Mouse (Mus musculus): ENCODE data around the gene Plxna2. TPM values are rescaled to one million over a fixed set of nuclear protein-coding genes. Genes with fewer than 3 reads are reported as not detected.

Plxna2 gene
- polyA plus RNA-seq, 1 experiment from 2014 or later: 10.4 TPM

DNA sequence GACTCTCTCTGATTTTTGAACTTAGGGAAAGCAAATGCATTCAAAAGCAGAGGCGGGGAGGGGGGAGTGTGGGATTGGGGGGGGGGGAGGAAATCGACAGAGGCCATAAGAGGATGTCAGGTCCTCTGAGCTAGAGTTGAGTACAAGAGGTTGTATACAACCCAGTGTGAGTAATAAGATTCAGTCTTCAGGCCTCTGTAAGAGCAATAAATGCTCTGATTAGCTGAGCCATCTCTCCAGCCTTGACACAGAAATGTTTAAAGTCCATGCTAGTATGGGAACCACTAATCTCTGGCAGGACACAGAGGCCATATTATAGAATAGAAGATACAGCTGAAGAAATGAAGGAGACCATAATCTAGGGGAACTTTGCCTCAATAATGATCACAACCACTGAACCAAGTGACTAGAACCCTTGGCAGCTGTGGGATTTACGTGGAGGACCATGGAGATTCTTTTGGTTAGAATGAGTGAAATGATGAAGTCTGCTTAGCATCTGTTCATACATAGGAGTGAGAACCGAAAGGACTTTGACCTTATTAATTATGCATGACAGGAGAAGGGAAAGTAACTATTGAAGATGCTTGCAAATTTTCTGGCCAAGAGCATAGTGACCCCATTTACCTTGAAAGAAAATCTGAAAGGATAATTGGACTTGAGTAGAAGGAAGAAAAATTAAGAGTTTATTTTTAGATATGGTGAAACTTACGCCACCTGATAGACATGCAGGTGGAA, 158.7 kb downstream of the Plxna2 start:
- Histone ChIP-seq H3K9me3 (ENCODE audit: control insufficient read depth, low read length) (no peaks in the 10 kb centered on the region), H3K4me1 (replicated peaks; ENCODE audit: control insufficient read depth, insufficient read depth, low read length) (no peaks in the 10 kb centered on the region), H3K4me3 (ENCODE audit: low read length) (no peak overlapping the region), H3K9ac (ENCODE audit: low read length) (no peak overlapping the region), H3K27me3 (ENCODE audit: control insufficient read depth, insufficient read depth, low read depth, low read length) (no peaks in the 10 kb centered on the region), H3K4me2 (ENCODE audit: low read depth, low read length) (no peak overlapping the region), H3K36me3 (ENCODE audit: control insufficient read depth, insufficient read depth, low read length) (peaks cover 6% of the 10 kb centered on the region), H3K27ac (ENCODE audit: low read length) (no peak overlapping the region)
- ATAC-seq (ENCODE audit: low read depth): no peak
- WGBS: 81% methylated on average over 5 of the region's 5 CpGs

DNA sequence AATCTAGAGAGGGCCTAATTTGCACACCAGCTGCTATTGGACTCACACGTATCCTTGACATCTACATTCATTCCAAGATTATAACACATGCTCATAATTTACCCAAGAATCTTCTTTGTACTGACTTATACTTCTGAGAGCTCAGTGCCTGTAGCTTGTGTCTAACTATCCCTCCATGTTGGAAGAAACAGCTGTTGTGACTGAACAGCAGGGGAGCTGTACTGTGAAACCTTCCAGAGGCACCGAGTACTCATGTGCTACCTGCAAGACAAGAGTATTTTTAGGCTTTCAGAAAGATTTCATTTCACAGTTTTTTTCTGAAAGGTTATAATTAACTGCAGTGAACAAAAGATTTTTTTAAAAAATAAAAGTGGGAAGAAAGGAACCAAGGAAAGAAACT, 159.6 kb downstream of the Plxna2 start:
- WGBS: 84% methylated on average over 2 of the region's 2 CpGs
- no peaks in the 10 kb centered on the region for H3K4me1 ChIP-seq (replicated peaks; ENCODE audit: control insufficient read depth, insufficient read depth, low read length)
- ATAC-seq (ENCODE audit: low read depth): no peak
- no peaks in the 10 kb centered on the region for H3K9me3 ChIP-seq (ENCODE audit: control insufficient read depth, low read length)
- H3K27ac ChIP-seq (ENCODE audit: low read length): no peak overlapping the region
- H3K4me2 ChIP-seq (ENCODE audit: low read depth, low read length): no peak overlapping the region
- H3K27me3 ChIP-seq (ENCODE audit: control insufficient read depth, insufficient read depth, low read depth, low read length): no peaks in the 10 kb centered on the region
- no peak overlapping the region for H3K4me3 ChIP-seq (ENCODE audit: low read length)
- H3K9ac ChIP-seq (ENCODE audit: low read length): no peak overlapping the region
- H3K36me3 ChIP-seq (ENCODE audit: control insufficient read depth, insufficient read depth, low read length): peaks cover 7% of the 10 kb centered on the region

DNA sequence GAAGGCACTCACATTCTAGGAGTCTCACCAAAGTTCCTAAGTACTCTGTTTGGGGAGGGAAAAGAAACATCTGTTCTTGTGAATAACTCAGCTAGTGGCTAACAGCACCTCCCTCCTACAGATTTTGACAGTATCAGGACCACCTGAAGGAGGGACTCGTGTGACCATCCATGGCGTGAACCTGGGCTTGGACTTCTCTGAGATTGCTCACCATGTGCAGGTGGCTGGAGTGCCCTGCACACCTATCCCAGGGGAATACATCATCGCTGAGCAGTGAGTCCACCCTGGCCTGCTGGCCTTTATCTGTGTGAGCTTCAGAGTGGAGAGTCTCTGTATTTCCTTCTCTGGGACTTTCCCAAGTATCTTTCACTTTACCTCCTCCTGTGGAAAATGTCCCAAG, 162.4 kb downstream of the Plxna2 start:
- Histone ChIP-seq H3K9ac (ENCODE audit: low read length) (no peak overlapping the region), H3K9me3 (ENCODE audit: control insufficient read depth, low read length) (no peaks in the 10 kb centered on the region), H3K4me2 (ENCODE audit: low read depth, low read length) (no peak overlapping the region), H3K4me3 (ENCODE audit: low read length) (no peak overlapping the region), H3K27me3 (ENCODE audit: control insufficient read depth, insufficient read depth, low read depth, low read length) (no peaks in the 10 kb centered on the region), H3K4me1 (replicated peaks; ENCODE audit: control insufficient read depth, insufficient read depth, low read length) (no peaks in the 10 kb centered on the region), H3K36me3 (ENCODE audit: control insufficient read depth, insufficient read depth, low read length) (peaks cover 7% of the 10 kb centered on the region), H3K27ac (ENCODE audit: low read length) (no peak overlapping the region)
- no peak for ATAC-seq (ENCODE audit: low read depth)
- WGBS: 83% methylated on average over 3 of the region's 3 CpGs

DNA sequence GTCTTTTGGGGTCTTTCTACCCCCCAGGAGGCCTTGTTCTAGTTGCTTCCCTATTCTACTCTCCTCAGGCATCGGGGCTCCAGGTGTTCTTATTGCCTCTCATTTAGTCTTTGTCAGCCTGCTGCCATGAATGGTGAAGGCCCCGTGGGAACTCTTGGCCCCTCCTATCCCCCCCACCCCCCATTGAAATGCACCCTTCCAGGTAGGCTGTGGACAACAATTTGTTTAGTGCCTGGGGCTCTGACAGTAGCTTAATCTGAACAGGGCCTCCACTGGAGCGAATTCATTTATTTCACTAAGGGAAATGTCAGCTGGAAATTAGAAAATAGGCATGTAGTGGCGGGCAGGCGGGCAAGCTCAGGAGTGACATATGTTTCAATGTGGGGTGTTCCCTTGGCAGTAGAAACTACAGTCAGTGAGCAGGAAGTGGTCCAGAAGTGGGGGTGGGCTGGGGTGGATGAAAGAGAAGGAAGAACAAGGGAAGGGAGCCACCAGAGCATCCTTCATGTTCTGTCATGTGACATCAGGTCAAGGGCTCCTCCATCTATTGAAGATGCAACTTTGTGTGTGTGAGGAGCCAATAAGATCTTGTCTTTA, 162.9 kb downstream of the Plxna2 start:
- Histone ChIP-seq H3K36me3 (ENCODE audit: control insufficient read depth, insufficient read depth, low read length) (peaks cover 7% of the 10 kb centered on the region), H3K4me2 (ENCODE audit: low read depth, low read length) (no peak overlapping the region), H3K4me1 (replicated peaks; ENCODE audit: control insufficient read depth, insufficient read depth, low read length) (no peaks in the 10 kb centered on the region), H3K9ac (ENCODE audit: low read length) (no peak overlapping the region), H3K9me3 (ENCODE audit: control insufficient read depth, low read length) (no peaks in the 10 kb centered on the region), H3K27ac (ENCODE audit: low read length) (no peak overlapping the region), H3K4me3 (ENCODE audit: low read length) (no peak overlapping the region), H3K27me3 (ENCODE audit: control insufficient read depth, insufficient read depth, low read depth, low read length) (no peaks in the 10 kb centered on the region)
- ATAC-seq (ENCODE audit: low read depth): no peak
- WGBS: 85% methylated on average over 5 of the region's 5 CpGs

DNA sequence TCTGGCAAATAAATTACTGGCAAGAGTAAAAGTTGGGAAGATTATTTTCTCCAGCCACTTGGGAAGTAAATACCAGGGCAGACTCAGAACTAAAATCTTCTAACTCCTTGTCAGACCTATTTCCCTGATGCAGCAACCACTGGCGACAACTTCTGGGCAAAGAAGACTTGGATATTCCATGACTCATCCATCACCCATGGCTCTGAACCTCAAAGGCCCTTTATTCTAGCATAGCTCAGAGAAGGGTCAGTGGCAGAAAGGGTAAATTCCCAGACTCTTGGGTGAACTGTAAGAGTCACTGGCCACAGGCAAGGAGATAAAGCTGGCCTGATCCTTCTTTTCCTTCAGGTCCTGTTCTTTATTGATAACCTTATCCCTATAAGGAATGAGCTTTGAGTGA, 163.5 kb downstream of the Plxna2 start:
- no peak overlapping the region for H3K4me2 ChIP-seq (ENCODE audit: low read depth, low read length)
- no peaks in the 10 kb centered on the region for H3K27me3 ChIP-seq (ENCODE audit: control insufficient read depth, insufficient read depth, low read depth, low read length)
- H3K9ac ChIP-seq (ENCODE audit: low read length): no peak overlapping the region
- H3K9me3 ChIP-seq (ENCODE audit: control insufficient read depth, low read length): no peaks in the 10 kb centered on the region
- H3K27ac ChIP-seq (ENCODE audit: low read length): no peak overlapping the region
- no peak overlapping the region for H3K4me3 ChIP-seq (ENCODE audit: low read length)
- no peaks in the 10 kb centered on the region for H3K4me1 ChIP-seq (replicated peaks; ENCODE audit: control insufficient read depth, insufficient read depth, low read length)
- 76% methylated on average over 1 of the region's 1 CpGs for WGBS
- H3K36me3 ChIP-seq (ENCODE audit: control insufficient read depth, insufficient read depth, low read length): peaks cover 7% of the 10 kb centered on the region
- no peak for ATAC-seq (ENCODE audit: low read depth)

DNA sequence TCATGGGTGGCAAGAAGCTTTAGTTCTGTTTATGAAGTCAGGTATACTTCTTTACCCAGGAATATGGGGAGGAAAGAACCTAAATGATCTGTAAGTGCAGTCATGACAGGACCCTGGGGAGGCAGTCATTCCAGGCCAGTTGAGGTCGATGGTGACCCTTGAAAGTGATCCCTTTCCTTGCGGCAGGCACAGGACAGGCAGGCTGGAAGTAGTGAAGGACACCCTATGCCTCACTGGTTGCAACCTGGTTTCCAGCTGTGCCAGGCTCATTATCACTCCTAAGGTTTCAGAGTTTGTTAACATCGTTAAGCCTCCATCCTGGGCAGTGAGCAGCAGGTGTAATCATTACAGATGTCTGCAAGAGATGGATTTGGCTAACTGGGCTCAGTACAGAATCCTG, 164.3 kb downstream of the Plxna2 start:
- Histone ChIP-seq H3K9me3 (ENCODE audit: control insufficient read depth, low read length) (no peaks in the 10 kb centered on the region), H3K27ac (ENCODE audit: low read length) (no peak overlapping the region), H3K36me3 (ENCODE audit: control insufficient read depth, insufficient read depth, low read length) (peaks cover 7% of the 10 kb centered on the region), H3K4me1 (replicated peaks; ENCODE audit: control insufficient read depth, insufficient read depth, low read length) (no peaks in the 10 kb centered on the region), H3K4me3 (ENCODE audit: low read length) (no peak overlapping the region), H3K9ac (ENCODE audit: low read length) (no peak overlapping the region), H3K27me3 (ENCODE audit: control insufficient read depth, insufficient read depth, low read depth, low read length) (no peaks in the 10 kb centered on the region), H3K4me2 (ENCODE audit: low read depth, low read length) (no peak overlapping the region)
- no peak for ATAC-seq (ENCODE audit: low read depth)
- 55% methylated on average over 3 of the region's 3 CpGs for WGBS

DNA sequence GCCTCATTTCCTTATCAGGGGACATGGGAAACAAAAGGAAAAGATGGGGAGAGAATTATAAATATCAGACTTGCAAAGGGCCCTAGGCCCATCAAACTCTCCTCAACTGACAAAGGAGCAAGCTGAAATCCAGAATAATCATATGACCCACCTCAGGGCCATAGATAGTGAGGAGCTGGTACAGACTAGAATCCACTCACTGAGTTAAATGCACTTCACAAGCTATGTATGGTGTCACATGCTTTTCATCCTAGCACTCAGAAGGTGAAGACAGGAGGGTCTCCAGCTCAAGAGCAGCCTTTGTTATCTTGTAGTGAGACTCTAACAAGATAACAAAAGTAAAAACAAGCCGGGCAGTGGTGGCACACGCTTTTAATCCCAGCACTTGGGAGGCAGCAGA, 169.6 kb downstream of the Plxna2 start:
- no peak for ATAC-seq (ENCODE audit: low read depth)
- no peaks in the 10 kb centered on the region for H3K27me3 ChIP-seq (ENCODE audit: control insufficient read depth, insufficient read depth, low read depth, low read length)

DNA sequence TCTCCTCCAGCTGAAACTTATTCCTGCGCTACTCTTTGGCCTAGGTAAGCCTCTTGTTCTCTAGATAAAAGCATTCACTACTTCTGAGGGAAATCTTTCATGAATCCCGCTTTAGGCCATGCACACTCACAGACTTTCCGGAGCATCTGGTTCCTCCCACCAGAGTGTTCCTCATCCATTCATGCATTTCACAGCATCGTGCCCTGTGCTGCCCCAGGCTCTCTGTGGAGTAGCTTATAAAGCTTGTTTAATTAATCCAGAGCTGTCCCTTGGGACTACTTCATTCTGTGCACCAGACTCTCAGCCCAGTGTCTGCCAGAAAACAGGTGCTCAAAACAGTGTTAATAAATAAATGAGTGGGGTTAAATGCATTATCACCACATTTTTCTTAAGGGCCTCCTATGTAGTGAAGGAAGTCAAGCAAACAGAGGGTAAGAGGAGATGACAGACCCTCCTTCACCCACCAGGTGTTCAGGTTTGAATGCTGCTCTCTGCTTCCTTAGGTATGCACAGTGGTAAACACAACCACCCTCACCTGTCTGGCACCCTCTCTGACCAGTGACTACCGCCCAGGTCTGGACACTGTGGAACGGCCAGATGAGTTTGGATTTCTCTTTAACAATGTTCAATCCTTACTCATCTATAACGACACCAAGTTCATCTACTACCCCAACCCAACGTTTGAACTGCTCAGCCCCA, 175.4 kb downstream of the Plxna2 start:
- H3K4me3 ChIP-seq (ENCODE audit: low read length): no peak overlapping the region
- H3K27me3 ChIP-seq (ENCODE audit: control insufficient read depth, insufficient read depth, low read depth, low read length): no peaks in the 10 kb centered on the region
- H3K36me3 ChIP-seq (ENCODE audit: control insufficient read depth, insufficient read depth, low read length): peaks cover 17% of the 10 kb centered on the region
- H3K27ac ChIP-seq (ENCODE audit: low read length): no peak overlapping the region
- ATAC-seq (ENCODE audit: low read depth): no peak
- H3K9me3 ChIP-seq (ENCODE audit: control insufficient read depth, low read length): no peaks in the 10 kb centered on the region
- H3K4me2 ChIP-seq (ENCODE audit: low read depth, low read length): no peak overlapping the region
- H3K4me1 ChIP-seq (replicated peaks; ENCODE audit: control insufficient read depth, insufficient read depth, low read length): no peaks in the 10 kb centered on the region
- no peak overlapping the region for H3K9ac ChIP-seq (ENCODE audit: low read length)
- 79% methylated on average over 8 of the region's 8 CpGs for WGBS

More for the DNA sequence above, 169.6 kb downstream of the Plxna2 start:
- Histone ChIP-seq H3K9me3 (ENCODE audit: control insufficient read depth, low read length) (no peaks in the 10 kb centered on the region), H3K4me3 (ENCODE audit: low read length) (no peak overlapping the region), H3K4me1 (replicated peaks; ENCODE audit: control insufficient read depth, insufficient read depth, low read length) (no peaks in the 10 kb centered on the region), H3K9ac (ENCODE audit: low read length) (no peak overlapping the region), H3K27ac (ENCODE audit: low read length) (no peak overlapping the region), H3K36me3 (ENCODE audit: control insufficient read depth, insufficient read depth, low read length) (peaks cover 9% of the 10 kb centered on the region), H3K4me2 (ENCODE audit: low read depth, low read length) (no peak overlapping the region)
- 76% methylated on average over 2 of the region's 2 CpGs for WGBS

DNA sequence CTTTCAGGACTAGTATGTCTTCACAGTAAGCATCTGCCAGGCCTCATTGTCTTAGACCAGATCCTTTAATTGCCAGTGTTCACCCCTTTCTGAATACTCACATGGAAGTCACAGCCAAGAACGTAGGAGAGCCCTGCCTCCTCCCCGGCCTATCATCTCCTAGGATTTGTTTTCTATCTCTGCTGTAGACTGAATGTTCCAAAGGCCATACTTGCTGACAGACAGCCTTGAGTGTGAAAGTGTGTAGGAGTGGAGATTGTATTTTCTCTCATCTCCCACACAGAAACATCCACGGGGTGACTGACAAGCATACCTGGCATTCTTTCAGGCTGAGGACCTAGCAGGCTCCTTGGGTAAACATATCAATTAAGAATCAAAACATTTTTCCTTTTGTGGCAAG, 177.3 kb downstream of the Plxna2 start:
- WGBS: 56% methylated on average over 3 of the region's 3 CpGs
- no peaks in the 10 kb centered on the region for H3K9me3 ChIP-seq (ENCODE audit: control insufficient read depth, low read length)
- no peak overlapping the region for H3K4me3 ChIP-seq (ENCODE audit: low read length)
- no peak overlapping the region for H3K9ac ChIP-seq (ENCODE audit: low read length)
- H3K4me1 ChIP-seq (replicated peaks; ENCODE audit: control insufficient read depth, insufficient read depth, low read length): no peaks in the 10 kb centered on the region
- no peak overlapping the region for H3K4me2 ChIP-seq (ENCODE audit: low read depth, low read length)
- no peak overlapping the region for H3K27ac ChIP-seq (ENCODE audit: low read length)
- no peak for ATAC-seq (ENCODE audit: low read depth)
- no peaks in the 10 kb centered on the region for H3K27me3 ChIP-seq (ENCODE audit: control insufficient read depth, insufficient read depth, low read depth, low read length)
- H3K36me3 ChIP-seq (ENCODE audit: control insufficient read depth, insufficient read depth, low read length): peaks cover 15% of the 10 kb centered on the region; the same call in 1 of the 2 replicates

Measured in lung, embryonic 16.5 days (tissue).